In genomic region chr2:168791115-168791802, GRCm38 (mm10) we compare ENCODE assay signal across 11 mouse cellular contexts. TPM values are rescaled to one million over a fixed set of nuclear protein-coding genes. Genes with fewer than 3 reads are reported as not detected.
DNase-seq lines count a peak whose midpoint lies in the region; TF ChIP-seq lines count a peak whose summit lies in the region.
"Had no signal": no experiment of that assay in that cellular context is flagged by ENCODE, and none has a peak within 500 bp of the region (broad histone marks: within the 10 kb centered on the region; RNA-seq: fewer than 3 reads in every experiment).

No protein-coding gene starts in this region.

- TF ChIP-seq POLR2A in brain, embryonic 14.5 days (IDR thresholded peaks at IDR 0.05; ENCODE audit: borderline replicate concordance, extremely low read depth, insufficient read depth, insufficient read length, poor library complexity, severe bottlenecking) = no peak

- peak; percentile 7 for DNase-seq in left cerebral cortex, adult 11 months (ENCODE audit: low spot score)
- no peak for DNase-seq in left cerebral cortex, postnatal 4 days
- DNase-seq in brain, embryonic 14.5 days (ENCODE audit: low read depth) = peak; percentile 70
- DNase-seq in fibroblast of lung, adult 2 months (ENCODE audit: low read depth) = peak; percentile 3
- peak; percentile 83 for DNase-seq in retina, postnatal 1 day
- no peak for DNase-seq in cerebellum, adult 9-11 months
- no peak for DNase-seq in adrenal gland, adult 2 months
- DNase-seq: gastrocnemius, postnatal 10 days; kidney, adult 9 months; liver, postnatal 0 days had no signal

- intact Hi-C loops in left cerebral cortex, postnatal 4 days (cut with DNase I) = no loop called here

- no peak for TF ChIP-seq CTCF in brain, embryonic 14.5 days (IDR thresholded peaks at IDR 0.05; ENCODE audit: borderline replicate concordance, extremely low read depth, insufficient read depth, insufficient read length)

RNA-seq across cellular contexts. Expression of gene Sall4, which starts 23.5 kb away (rescaled TPM):
- not detected for total RNA-seq in left cerebral cortex, postnatal 4 days (2021)
- 1.0 and 1.2 TPM in 2 replicates for polyA plus RNA-seq in brain, embryonic 14.5 days (2012; rRNA removed)
- not detected for total RNA-seq in adrenal gland, adult 2 months (2021)
- polyA plus RNA-seq in adrenal gland, adult 2 months (2012; rRNA removed) = 0.03 TPM in 1 of 2 replicates, not detected in the other
- total RNA-seq: monocyte, adult 5-6 weeks had no signal

RNA-seq across cellular contexts. Expression of gene Atp9a, which starts 49.0 kb away (rescaled TPM):
- 100 to 1,000 TPM; 448 to 467 TPM for total RNA-seq in left cerebral cortex, postnatal 4 days (2021)
- 197 and 302 TPM in 2 replicates for polyA plus RNA-seq in brain, embryonic 14.5 days (2012; rRNA removed)
- 100 to 1,000 TPM in 1 of 2 experiments, 10 to 100 TPM in 1; 57.0 to 104 TPM for total RNA-seq in adrenal gland, adult 2 months (2021)
- polyA plus RNA-seq in adrenal gland, adult 2 months (2012; rRNA removed) = 58.9 and 60.5 TPM in 2 replicates

Comparison
In these comparisons a context has a peak if more than half of its experiments do, and no peak if none do; other contexts are left out.
1. DNase-seq: peak in left cerebral cortex, adult 11 months (single experiment), brain, embryonic 14.5 days (single experiment), fibroblast of lung, adult 2 months (single experiment) and retina, postnatal 1 day (single experiment); none in left cerebral cortex, postnatal 4 days (single experiment), cerebellum, adult 9-11 months (single experiment) and adrenal gland, adult 2 months (single experiment).
2. RNA of gene Atp9a, which starts 49.0 kb away (total RNA-seq): 448 to 467 TPM in left cerebral cortex, postnatal 4 days; 57.0 to 104 TPM in adrenal gland, adult 2 months; every median in the first group is over 4 times any median in the second.